Mouse (Mus musculus) left cerebral cortex, adult 8-10 months (tissue): ENCODE measurements at regions not wholly inside any gene's neighbourhood (a gene's known extent, or its start where the extent isn't known, plus 50 kb on each side); places are given as distances from the start of the nearest gene placed in this dataset.

ENCODE experiments used
- DNase-seq, 2 experiments: peaks; one replicate each; pipeline ENCODE4 v3.0.0; 2022; ENCODE audit warnings: low spot score in 2 of 2

DNA sequence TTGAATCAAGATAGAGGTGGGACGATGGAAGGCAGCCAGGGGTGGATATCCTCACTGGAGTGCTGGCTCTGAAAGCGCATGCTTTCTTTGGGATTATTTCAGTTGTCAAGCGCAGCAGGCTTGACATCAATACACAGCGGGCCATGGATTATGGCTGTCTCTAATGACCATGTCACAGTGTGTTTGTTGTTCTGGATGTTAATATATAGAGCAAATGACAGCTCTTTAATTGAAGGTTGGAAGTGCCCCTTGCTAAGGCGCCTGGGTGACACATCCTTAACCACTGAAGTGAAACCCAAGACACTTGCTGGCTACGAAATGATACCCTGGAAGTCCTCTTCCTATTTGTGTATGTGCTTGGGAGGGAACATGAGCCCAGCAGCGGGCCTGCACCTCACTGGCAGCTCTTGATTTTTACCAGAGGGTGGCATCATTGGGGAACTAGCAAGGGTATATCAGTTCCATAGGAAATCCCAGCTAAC is 200.5 kb upstream of the Rasgrp1 start:
- no peak for DNase-seq

DNA sequence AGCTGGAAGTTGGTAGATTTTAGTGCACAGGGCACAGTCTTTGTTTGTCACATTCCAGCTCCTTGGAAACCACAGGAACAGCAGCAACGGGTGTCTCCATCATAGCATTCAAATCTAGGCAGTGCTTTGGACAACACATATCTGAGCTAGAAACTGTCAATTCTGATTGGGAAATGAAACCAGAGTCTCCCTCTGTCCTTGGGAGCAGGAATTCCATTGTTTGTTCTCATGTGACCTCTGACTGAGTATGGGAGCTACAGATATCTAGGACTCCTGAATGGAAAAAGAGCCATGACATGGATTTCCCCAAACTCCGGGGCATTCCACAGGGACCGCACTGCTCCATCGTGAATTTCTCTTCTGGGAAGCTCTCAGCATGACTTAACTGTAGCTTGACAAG is 205.5 kb upstream of the Rasgrp1 start:
- DNase-seq: no peak

DNA sequence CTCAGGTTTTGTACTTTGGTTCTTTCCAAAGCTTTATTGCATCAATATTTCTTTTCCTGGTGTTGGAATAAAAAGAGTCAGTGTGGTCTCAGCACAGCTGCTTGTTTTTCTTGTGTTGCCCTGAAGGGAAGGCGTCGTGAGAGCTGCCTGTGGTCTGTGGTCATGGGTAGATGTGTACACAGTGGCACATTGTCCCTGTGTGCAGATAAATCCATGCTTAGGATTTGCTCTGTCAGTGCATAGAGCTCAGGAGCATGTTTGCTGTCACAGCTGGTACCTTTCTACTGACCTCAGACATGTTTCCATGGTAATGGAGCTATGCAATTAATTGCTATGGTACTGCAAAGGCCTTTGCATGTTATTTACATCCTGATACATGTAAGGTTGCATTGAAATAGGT is 213.5 kb upstream of the Rasgrp1 start:
- no peak for DNase-seq

DNA sequence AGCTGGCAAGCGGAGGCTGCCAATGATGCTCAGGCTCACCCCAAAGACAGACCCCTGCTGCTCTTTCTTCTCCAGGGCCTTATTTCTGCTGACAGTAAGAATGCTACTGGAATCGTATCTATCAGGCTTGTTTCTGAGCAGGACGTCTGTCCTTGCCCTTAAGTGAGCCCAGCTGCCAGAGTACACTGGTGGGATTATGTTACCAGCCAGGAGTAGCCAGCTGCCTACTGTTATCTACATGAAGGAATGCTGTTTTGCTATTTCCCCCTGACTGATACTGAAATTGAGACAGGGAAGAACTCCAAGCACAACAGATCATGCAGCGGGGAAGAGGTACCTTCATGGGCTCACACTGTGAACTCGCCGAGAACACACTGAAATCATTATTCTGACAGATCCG is 228.2 kb upstream of the Rasgrp1 start:
- no peak for DNase-seq

DNA sequence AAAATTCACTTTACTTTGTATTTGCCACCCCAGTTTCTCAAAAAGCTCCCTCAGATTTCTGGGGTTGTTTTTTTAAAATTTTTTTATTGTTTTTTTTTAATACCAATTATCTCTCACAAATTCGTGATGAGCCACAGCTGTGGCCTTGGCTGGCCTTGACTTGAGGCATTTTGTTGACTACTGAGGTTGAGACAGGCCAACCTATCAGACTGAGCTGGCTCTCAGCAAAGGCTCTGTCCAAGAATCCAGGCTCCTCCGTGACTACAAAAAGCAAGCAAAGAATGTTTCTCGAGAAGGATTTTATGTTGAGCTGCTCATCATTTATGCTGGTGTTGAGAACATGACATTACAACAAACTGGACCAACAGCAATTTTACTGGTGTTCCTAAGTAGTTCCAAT is 244.6 kb upstream of the Rasgrp1 start:
- DNase-seq: no peak

DNA sequence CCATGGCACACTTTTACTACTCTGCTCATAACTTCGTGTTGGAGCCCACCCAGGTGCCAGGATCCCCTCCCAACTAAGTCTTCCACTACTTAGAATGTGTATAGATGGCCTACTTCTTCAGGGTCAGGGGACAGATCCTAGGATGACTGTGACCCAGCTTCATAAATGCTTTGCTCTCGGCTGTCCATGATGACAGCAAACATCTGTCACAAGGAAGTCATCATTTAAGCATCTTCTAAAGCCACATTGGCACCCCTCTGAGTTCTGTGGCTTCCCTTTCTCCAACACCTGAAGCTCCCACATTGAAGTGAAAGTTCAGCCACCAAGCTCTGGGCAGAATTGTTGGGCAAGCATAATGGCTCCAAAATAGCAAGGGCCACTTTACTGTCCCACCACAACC is 252.2 kb upstream of the Rasgrp1 start:
- no peak for DNase-seq

DNA sequence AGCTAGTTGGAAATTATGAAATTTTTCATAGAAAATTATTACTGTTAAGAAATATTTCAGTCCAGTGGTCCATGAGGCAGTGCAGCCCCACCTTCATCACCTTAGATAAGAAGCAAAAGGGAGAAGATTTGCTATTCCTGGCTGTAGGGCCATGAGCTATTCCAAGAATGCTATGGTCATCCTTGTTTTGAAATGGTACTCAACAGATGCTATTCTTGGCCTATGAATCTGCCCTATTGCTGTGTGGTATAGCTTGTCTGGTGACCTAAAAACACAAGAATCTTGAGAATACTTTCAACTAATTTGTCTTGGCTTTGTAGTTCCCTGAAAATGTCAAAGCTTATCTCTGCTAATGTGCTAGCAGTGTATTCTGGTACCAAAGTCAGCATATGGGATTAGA is 254.8 kb upstream of the Rasgrp1 start:
- no peak for DNase-seq

DNA sequence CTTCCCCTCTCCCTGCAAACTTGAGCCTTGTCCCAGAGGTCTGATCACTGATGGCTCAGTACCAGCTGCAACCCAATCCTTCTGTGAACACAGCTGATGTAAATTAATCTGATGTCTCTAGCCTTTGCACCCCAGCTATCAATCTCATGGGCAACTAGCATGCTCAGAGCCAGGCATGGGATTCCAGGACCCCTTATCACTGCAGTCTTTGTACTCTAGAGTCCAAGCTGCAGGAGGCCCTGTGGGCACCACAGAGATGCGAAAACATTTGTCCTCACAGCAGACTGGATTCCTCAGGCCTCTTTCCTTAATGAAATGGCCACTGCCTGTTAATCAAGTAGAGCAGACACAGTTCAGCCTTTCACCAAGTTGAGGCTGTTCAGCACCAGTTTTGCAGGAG is 272.0 kb upstream of the Rasgrp1 start:
- DNase-seq: no peak

DNA sequence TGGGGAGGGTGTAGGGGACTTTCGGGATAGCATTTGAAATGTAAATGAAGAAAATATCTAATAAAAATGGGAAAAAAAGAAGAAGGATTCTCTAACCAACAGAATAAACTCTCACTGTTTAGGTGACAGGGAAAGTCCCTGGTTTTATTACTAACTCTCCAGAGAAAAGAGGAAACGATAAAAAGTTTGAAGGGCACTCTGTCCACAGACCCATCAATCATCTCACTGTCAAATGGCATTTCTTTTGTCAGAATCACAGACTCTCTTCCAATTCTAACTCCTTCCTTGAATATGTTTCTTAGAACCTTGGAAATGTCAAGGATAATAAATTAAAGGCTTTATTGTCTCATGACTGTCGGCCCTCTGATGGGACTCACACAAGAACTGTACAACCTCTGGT is 275.3 kb upstream of the Rasgrp1 start:
- DNase-seq: no peak

DNA sequence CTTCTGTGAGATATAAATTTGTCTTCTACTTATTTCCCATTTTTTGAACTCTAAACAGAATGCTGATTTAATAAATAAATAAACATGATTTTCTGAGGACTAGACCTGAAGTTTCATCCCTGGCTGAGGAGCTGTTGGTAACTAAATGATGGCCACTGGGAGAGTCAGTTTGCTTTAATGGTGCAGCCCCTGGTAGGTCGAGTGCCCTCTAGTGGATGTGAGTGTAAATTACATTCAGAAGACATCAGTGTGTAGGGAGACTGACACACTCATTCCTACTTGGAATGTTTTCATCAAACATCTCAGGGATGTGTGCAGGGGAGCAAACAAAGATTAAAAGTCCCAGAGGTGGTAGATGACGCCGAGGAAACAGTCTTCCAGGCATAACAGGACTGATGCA is 281.2 kb upstream of the Rasgrp1 start:
- DNase-seq: no peak

DNA sequence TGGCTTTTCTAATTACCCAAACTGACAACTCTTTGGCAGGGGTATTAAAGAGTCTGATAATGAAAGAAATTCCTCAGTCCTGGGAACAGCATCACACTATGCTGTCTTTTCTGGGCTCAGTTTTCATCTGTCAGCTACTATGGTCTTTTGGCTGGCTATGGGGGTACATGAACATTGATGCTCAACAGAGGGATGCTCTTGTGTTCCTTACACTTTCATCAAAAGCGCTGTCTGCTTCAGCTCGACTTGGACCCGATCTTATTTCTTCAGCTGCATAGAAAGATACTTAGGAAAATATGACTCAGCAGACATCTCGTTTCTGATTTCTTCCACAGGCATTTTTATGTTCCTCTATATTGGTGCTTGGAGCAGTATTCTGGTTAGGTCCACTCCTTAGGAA is 292.1 kb upstream of the Rasgrp1 start:
- no peak for DNase-seq

DNA sequence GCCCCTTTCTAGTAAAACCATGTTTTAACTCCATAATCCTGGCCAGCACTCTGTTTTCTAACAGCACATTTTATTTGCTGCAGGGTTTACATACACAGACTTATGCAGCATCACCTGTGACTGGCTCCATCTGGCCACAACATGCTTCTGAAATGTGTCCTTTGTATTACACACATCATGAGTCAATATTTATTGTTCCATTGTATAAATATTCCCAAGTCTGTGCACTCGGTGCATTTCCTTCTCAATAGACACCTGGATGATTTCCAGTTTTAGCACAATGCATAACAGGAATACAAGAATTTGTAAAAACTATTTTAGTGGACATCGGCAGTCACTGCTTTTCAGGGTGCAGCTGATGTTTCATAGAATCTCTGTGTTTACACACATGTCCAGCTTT is 294.6 kb upstream of the Rasgrp1 start:
- no peak for DNase-seq

DNA sequence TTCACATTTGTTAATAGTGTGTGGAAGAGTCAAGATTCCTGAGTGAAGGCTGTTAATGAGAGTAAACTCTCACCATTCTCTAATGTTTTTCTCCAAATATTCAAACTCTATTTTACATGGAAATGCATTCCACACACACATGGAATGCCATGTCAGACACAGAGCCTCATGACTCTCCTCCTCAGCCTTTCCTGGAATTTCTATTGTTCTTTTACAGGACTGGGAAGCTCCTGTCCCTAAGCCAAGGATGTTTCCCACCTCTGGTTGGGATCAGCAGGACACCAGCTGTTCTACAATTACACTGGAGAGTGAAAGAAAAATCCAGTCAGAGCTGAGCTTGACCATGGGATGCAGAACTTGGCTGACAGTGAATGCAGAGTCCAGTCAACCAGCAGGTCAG is 309.3 kb upstream of the Rasgrp1 start:
- DNase-seq: no peak

DNA sequence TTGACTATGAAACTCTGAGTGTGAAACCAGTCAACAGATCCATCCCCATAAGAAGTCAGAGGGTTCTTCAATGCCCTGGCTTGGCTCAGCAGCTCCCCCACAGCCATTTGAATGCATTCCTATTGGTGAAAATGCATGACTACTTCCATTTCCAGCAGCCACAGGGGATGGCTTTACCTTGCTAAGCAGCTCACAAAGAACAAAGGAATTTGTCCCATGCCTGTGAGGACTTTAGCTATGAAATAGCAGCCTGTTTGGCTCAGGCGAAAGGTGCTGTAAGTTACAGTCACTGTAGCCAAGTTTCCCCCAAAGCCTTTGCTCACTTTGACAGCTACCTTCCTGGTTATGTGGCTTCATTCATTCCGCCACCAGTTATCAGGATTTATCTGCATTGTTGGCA is 309.8 kb upstream of the Rasgrp1 start:
- DNase-seq: no peak

DNA sequence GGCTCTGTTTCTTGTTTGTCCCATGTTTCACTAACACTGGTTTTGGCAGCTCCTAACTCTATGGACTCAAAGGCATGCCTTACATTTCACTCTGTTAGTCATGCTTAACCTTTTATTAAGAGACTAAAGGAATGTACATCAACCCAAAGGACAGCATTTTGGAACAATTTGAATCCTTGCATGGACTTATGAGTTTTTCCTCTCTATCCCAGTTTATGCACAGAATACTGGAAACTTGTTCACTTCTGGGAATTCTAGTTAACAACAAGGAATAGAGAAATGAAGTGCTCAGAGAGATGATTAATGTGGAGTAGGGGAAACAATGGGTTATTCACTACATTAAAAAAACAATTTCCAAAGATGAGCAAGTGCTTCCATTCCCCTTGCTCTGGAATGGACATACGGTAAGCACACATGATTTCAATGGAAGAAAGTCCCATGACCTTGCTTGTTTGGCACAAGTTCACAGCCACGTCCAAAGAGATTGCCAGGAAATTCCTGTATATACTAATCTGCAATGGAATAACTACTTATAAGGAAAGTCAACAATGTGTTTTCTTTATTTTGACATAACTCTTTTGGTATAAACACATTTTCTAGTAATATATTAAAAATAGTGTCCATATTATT is 313.9 kb upstream of the Rasgrp1 start:
- DNase-seq: no peak

DNA sequence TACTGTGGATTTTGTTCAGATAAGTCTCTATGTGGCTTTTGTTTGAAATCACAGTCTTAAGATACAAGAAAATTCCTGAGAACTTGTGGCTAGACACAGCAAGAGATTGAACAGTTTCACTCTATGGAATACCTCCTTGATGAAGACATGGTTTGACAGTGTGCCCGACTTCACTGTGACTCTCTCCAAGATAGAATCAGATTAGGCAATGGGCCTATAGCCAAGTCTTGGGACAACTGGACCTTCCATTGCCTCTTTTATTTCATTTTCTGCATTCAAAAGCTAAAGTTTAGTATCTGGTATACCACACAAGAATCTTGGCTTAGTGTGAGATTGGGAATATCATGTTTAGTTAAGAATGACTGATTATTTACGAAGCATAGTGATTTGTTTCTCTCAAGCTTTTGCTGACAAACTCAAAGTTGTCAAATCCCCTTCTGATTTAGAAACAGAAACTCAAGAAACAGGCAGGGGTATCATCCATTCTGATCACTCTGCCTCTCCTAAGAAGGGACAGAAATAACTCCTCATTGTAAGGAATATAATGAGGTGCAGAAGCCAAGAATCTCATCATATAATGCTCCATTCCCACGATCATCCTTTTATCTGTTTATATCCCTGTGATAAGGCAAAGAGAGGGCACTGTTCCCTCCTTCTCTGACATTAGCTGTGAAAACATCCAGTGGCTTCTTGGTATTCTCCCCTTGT is 317.6 kb upstream of the Rasgrp1 start:
- DNase-seq: no peak

DNA sequence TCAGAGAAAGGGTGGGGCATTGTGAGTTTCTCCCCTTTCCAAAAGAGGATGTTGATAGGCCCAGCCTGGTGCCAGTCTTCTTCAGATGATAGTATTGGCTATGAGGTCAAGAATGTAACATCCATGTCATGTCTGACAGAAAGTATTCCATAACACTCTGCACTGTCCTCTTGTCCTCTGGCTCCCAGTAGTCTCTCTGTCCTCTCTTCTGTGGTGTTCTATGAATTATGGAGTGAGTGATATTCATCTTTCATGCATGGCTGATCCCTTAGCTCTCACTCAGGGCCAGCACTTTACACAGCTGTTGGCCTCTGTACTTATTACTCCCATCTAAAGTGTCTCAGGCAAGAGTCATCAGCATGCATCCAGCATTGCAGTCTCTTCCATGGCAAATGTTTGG is 319.9 kb upstream of the Rasgrp1 start:
- DNase-seq: no peak

DNA sequence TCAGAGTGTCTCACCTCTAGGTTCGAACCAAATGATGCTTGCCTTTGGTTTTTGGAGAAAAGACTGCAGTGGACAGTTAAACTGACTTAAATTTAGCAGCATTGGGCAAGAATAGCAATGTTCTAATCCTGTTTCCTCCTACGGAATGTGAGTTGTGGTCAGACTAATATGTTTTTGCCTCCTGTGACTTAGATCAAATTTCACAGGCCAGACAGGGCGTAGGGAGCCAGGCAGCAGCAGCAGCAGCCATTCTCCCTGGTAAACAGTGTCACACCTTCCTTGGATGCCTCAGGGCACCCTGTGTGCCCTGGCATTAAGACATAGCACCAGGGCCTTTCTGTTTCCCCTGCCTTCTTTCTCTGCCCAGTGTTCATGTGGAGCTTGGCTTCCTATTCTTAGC is 323.7 kb upstream of the Rasgrp1 start:
- DNase-seq: no peak

DNA sequence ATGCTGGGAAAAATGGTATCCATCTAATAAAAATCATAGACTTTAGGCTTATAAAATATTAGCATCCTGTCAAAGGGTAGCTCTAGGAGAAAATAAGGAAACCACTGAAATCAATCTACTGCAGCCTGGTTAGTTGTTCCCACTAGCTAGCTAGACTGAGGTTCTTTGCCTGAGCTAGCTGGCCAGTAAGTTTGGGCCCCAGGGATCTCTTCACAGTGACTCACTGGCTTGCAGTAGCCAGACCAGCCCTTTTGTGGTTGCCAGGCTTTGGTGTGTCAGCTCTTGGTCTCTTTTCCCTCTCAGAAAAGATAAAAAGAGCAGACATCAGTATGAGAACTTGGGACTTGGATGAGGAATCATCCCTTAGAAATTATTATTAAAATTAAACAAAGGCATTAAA is 325.3 kb upstream of the Rasgrp1 start:
- DNase-seq: no peak

DNA sequence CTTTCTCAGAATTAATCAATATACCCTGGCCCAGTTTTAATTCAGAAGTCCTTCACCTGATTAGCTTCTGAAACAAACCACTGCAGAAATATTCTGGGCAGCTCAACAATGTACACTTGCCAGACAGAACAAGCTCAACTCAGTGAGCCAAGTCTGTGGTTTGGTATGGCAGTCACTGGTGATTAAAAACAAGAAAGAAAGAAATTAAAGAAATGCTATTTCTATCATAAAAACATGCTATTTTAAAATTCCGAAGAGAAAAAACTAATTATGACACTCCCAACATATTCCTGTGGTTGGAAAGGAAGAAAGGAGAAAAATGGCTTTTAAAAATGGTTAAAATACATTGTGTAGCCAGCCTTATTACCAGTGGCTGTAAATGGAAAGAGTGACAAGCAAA is 332.1 kb upstream of the Rasgrp1 start:
- no peak for DNase-seq

DNA sequence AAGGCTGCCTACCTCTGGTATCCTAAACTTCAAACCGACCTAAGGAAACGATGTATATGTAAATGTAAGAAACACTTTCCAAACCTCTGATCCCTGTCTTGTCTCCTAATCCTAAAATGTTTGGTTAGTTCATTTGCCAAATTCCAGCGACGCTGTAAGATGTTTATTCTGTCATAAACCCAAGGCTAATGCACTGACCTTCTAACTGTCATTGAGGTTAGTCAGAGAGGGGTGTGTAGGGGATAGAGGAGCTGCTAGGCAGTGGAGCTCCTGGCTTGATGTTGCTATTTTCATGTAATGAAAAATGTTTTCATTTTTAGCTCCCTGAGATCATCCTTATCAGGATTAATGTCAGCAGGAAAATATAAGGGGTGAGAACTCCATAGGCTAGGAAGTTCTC is 335.8 kb upstream of the Rasgrp1 start:
- DNase-seq: no peak

DNA sequence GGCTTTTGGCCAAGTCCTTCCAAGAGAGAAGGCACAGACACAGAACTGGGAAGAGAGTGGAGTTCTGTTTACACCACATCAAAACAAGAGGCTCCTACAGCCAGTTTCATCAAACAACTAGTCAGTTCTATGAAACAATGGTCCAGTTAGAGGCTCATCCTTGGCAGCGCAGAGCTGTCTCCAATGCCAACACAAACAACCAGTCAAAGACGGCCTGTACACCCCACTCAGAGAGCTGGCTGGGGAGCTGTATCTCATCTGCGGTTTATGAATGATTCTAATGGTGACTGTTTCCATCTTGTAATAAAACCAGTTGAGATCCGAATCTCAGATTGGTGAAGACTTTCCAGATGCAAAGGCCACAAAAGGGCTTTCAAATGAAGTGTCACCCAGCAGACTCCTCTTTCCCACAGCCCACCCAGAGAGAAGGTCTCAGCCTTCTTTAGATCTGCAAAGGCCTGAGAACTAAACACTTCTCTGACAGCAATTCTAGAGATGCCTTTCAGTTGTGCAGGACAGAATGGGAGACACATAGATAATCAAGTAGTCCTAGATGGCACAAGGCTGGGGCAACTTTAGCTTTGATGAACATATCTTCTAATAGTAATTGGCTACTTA is 343.1 kb upstream of the Rasgrp1 start:
- peak in 1 of 2 experiments; percentile 13 for DNase-seq

DNA sequence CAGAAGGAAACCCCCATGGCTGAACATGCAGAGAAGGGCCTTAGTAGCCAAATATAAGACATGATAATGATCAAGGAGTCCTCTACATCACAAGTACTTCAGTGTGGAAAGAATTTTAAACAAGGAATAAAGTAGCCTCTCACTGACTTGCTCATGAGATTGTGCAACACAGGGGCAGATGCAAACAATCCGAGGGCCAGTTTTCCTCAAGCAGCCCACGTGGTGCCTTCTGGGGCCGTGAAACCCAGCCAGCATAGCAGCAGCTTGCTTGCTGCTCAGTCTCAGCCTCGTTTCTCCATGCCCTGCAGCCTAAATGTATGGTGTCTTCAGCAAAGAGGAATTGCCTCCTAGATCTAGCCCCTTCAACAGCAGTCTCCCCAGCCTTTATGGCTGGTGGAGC is 350.7 kb upstream of the Rasgrp1 start:
- no peak for DNase-seq
